Mouse (Mus musculus): ENCODE results near the gene Wdr45.

DNA sequence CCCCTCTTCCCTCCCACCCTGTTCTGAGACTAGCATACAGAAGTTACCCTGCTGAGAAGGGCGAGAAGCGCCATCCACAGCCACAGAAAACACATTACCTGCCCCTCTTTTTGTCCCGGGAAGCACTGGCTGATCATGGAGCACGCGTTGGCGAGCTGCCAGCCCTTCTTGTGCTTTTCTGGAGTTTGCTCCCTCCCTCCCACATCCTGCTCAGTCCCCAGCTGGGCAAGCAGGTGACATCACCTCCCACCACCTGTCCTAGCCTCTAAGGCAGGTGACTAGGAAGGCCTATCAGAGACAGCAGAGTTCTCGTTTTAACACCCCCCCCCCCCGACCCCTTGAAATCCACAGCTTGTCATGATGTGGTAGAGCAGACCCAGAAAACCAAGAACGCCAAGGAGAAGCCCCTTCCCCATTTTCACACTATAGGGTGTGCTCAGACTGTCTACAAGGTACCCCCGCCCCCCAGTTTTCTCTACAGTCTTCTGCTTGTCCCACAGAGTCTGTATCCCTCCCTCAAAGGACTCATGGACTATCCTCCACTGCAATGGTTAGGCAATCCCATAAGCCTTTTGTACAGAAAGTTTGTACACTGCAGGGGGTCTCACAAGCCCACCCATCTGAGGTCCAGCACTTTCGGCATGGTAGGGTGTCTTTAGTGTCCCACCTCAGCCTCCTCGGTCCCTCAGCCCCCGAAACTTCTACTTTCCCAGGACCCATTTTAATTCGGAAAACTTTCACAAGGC lies 25.4 kb downstream of the Wdr45 start:
- TF ChIP-seq POLR2A (IDR thresholded peaks at IDR 0.05; ENCODE audit: low read depth, low read length) (no peak), CTCF (IDR thresholded peaks at IDR 0.05; ENCODE audit: extremely low read depth, insufficient read length, insufficient replicate concordance, low read depth, low read length) (no peak)

Measured in small intestine, adult 2 months (tissue).